Mouse (Mus musculus) layer of hippocampus, postnatal 10 days (tissue): Measurements from ENCODE around the gene Gm10486. TPM values are rescaled to one million over a fixed set of nuclear protein-coding genes. Genes with fewer than 3 reads are reported as not detected.
"Not testable (repeated sequence)": the region's sequence is repeated elsewhere in the genome, so short reads cannot be mapped to it uniquely, and the experiment has no call there.

Experiments
- DNase-seq, 2 experiments: peaks; one replicate each; pipeline ENCODE4 v3.0.0; 2021; ENCODE audit warnings: low spot score in 2 of 2
- long read RNA-seq: library from polyadenylated mRNA; stranded (forward); transcript quantifications from one replicate; pipeline ENCODE4 v2.0.0, GENCODE M21; 2023
- total RNA-seq, 2 experiments: library from RNA; stranded (reverse); gene quantifications; 2 replicates each; pipeline ENCODE4 v1.2.3; 2021

The Gm10486 gene
- not detected for total RNA-seq
- long read RNA-seq: 0 reads

DNA sequence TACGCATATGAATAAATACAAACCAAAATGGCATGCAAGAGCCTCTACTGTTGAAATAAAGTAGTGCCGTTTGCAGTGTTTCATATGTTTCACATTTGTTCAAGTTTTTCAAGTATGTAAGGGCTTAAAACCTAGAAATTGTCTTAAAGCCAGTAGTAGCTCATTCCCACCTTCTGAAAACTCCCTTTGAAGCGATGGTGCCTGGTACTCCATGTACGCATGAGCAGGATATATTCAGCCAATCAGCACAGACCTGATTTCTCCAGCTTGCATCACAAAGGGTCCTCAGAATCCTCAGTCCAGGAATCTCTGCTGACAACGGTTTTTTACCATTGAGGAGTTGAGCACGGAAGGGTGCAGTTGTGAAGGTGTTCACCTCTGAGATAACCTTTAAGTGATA, at the start of gene Gm10486:
Gene Gm10486, plus strand, starts transcription at position 301 of the 400 bp plus-strand sequence.
- DNase-seq: not testable (repeated sequence)
